Mouse (Mus musculus): ENCODE results near the gene S1pr2.
A peak's percentile ranks its signal among the peaks of the same experiment; 100 is the strongest.

Gene S1pr2

GRCm38 (mm10) chr9:20966747-20967146 lies 9.8 kb downstream of the S1pr2 start:
- DNase-seq (ENCODE audit: low spot score in 2 of 2), result no peak

- no peak for DNase-seq (ENCODE audit: low spot score in 2 of 2)
These were observed 10.6 kb downstream of the S1pr2 start for GRCm38 (mm10) chr9:20966008-20966407.

- DNase-seq (ENCODE audit: low spot score in 2 of 2), result no peak
These were observed 11.0 kb downstream of the S1pr2 start for GRCm38 (mm10) chr9:20965606-20966005.

- DNase-seq (ENCODE audit: low spot score in 2 of 2), result no peak
These were observed 15.0 kb downstream of the S1pr2 start for GRCm38 (mm10) chr9:20961557-20961956.

GRCm38 (mm10) chr9:20959430-20959938 lies 17.1 kb downstream of the S1pr2 start, which contains the start of gene Dnmt1:
Gene Dnmt1 (minus strand): TSS chr9:20959888.
- no peak for DNase-seq (ENCODE audit: low spot score in 2 of 2)

- DNase-seq (ENCODE audit: low spot score in 2 of 2), result no peak
These were observed 19.6 kb downstream of the S1pr2 start for GRCm38 (mm10) chr9:20956989-20957388.

GRCm38 (mm10) chr9:20952520-20953227 lies 23.9 kb downstream of the S1pr2 start:
- peak; percentile 94 to 95 for DNase-seq (ENCODE audit: low spot score in 2 of 2)

GRCm38 (mm10) chr9:20951966-20952519 lies 24.5 kb downstream of the S1pr2 start:
- no peak for DNase-seq (ENCODE audit: low spot score in 2 of 2)

- DNase-seq (ENCODE audit: low spot score in 2 of 2), result no peak
These were observed 25.1 kb downstream of the S1pr2 start for GRCm38 (mm10) chr9:20951441-20951840.

GRCm38 (mm10) chr9:20950419-20950818 lies 26.2 kb downstream of the S1pr2 start:
- DNase-seq (ENCODE audit: low spot score in 2 of 2), result no peak

- DNase-seq (ENCODE audit: low spot score in 2 of 2), result no peak
These were observed 30.3 kb downstream of the S1pr2 start for GRCm38 (mm10) chr9:20946066-20946880.

- no peak for DNase-seq (ENCODE audit: low spot score in 2 of 2)
These were observed 31.7 kb downstream of the S1pr2 start for GRCm38 (mm10) chr9:20944697-20945370.

GRCm38 (mm10) chr9:20943911-20944310 lies 32.7 kb downstream of the S1pr2 start:
- no peak for DNase-seq (ENCODE audit: low spot score in 2 of 2)

- DNase-seq (ENCODE audit: low spot score in 2 of 2), result no peak
These were observed 33.2 kb downstream of the S1pr2 start for GRCm38 (mm10) chr9:20943396-20943795.

GRCm38 (mm10) chr9:20923258-20923657 lies 53.3 kb downstream of the S1pr2 start:
- no peak for DNase-seq (ENCODE audit: low spot score in 2 of 2)

GRCm38 (mm10) chr9:20916160-20916559 lies 60.4 kb downstream of the S1pr2 start:
- no peak for DNase-seq (ENCODE audit: low spot score in 2 of 2)
